Mouse (Mus musculus): ENCODE measurements around the gene Prmt6. TPM values are rescaled to one million over a fixed set of nuclear protein-coding genes. Genes with fewer than 3 reads are reported as not detected.

Prmt6 gene
- polyA plus RNA-seq, 1 experiment from 2014 or later = 19.3 TPM

Other genes starting within 250 kb of the Prmt6 start
- 8.5 and 9.6 TPM in 2 replicates for gene Ntng1, start 107.0 kb downstream of the Prmt6 start, polyA plus RNA-seq (2014; fragmentation: Nextera tagmentation; extraction: Ambion mirVana)

Measured in stomach, embryonic 14.5 days (tissue).